Mouse (Mus musculus) left cerebral cortex, postnatal 36 days (tissue): ENCODE results near the gene Slc35c2. TPM values are rescaled to one million over a fixed set of nuclear protein-coding genes. Genes with fewer than 3 reads are reported as not detected.
A peak's percentile ranks its signal among the peaks of the same experiment; 100 is the strongest.

Experiments
- DNase-seq, 2 experiments: peaks; one replicate each; pipeline ENCODE4 v3.0.0; 2021 to 2022; ENCODE audit warnings: low spot score in 2 of 2, mixed read lengths in 1 of 2
- intact Hi-C: fragments of 180-260 bp; cut with DNase I; formaldehyde crosslinking; loops from one replicate; pipeline ENCODE4 v1.15.1; 2025
- total RNA-seq, 2 experiments: library from RNA; stranded (reverse); gene quantifications; 2 replicates each; pipeline ENCODE4 v1.2.3; 2021

The Slc35c2 gene
- total RNA-seq, 2 experiments from 2014 or later, result 52.9 to 56.8 TPM

GRCm38 (mm10) chr2:165250903-165251302 is 36.8 kb downstream of the Slc35c2 start:
- intact Hi-C loops, result no loop called here
- DNase-seq, result no peak

GRCm38 (mm10) chr2:165248967-165249366 is 38.7 kb downstream of the Slc35c2 start:
- DNase-seq, result no peak

GRCm38 (mm10) chr2:165246349-165246748 is 41.3 kb downstream of the Slc35c2 start:
- intact Hi-C loops, result no loop called here
- DNase-seq, result no peak

More at GRCm38 (mm10) chr2:165248967-165249366, 38.7 kb downstream of the Slc35c2 start:
- intact Hi-C loops, result no loop called here

- intact Hi-C loops, result no loop called here
- DNase-seq, result no peak
Measured at GRCm38 (mm10) chr2:165243122-165243720, 44.4 kb downstream of the Slc35c2 start.

GRCm38 (mm10) chr2:165242575-165242974 is 45.1 kb downstream of the Slc35c2 start:
- DNase-seq, result no peak
- intact Hi-C loops, result no loop called here

- DNase-seq, result no peak
- intact Hi-C loops, result no loop called here
Measured at GRCm38 (mm10) chr2:165241786-165242185, 45.9 kb downstream of the Slc35c2 start.

- DNase-seq, result no peak
Measured at GRCm38 (mm10) chr2:165240371-165240770, 47.3 kb downstream of the Slc35c2 start.

GRCm38 (mm10) chr2:165239533-165240144 is 48.0 kb downstream of the Slc35c2 start:
- no peak for DNase-seq
- intact Hi-C loops, result loop anchor here (5.0 kb wide), 1 partner anchor 33 kb away; no protein-coding TSS in a partner anchor

More at GRCm38 (mm10) chr2:165240371-165240770, 47.3 kb downstream of the Slc35c2 start:
- intact Hi-C loops, result no loop called here

- intact Hi-C loops, result loop anchor here (5.0 kb wide), 1 partner anchor 34 kb away; no protein-coding TSS in a partner anchor
- DNase-seq, result no peak
Measured at GRCm38 (mm10) chr2:165238416-165239145, 49.1 kb downstream of the Slc35c2 start.

GRCm38 (mm10) chr2:165234613-165235291 is 52.9 kb downstream of the Slc35c2 start, which contains the start of gene Cdh22:
Gene Cdh22, minus strand, starts transcription at chr2:165234853.
- peak; percentile 80 to 81 for DNase-seq
- intact Hi-C loops, result loop anchor here (1.0 to 5.0 kb wide), 3 partner anchors 38 to 158 kb away; no protein-coding TSS in a partner anchor

GRCm38 (mm10) chr2:165234291-165234612 is 53.4 kb downstream of the Slc35c2 start:
- DNase-seq, result no peak
- intact Hi-C loops, result loop anchor here (1.0 to 5.0 kb wide), 2 partner anchors 67 to 158 kb away; no protein-coding TSS in a partner anchor

- intact Hi-C loops, result loop anchor here (1.0 to 5.0 kb wide), 2 partner anchors 66 to 157 kb away; no protein-coding TSS in a partner anchor
Measured at GRCm38 (mm10) chr2:165233491-165234290, 54.0 kb downstream of the Slc35c2 start.

GRCm38 (mm10) chr2:165229050-165229449 is 58.6 kb downstream of the Slc35c2 start:
- no peak for DNase-seq
- intact Hi-C loops, result no loop called here

More at GRCm38 (mm10) chr2:165233491-165234290, 54.0 kb downstream of the Slc35c2 start:
- peak; percentile 48 to 58 for DNase-seq

Other genes starting within 250 kb of the Slc35c2 start
- 1 to 10 TPM; 1.0 to 1.6 TPM for gene Cd40, start 232.2 kb downstream of the Slc35c2 start, total RNA-seq
- not detected for gene 1700025C18Rik, start 197.1 kb downstream of the Slc35c2 start, total RNA-seq
- 10 to 100 TPM; 50.3 to 58.7 TPM for gene Cdh22, start 53.0 kb downstream of the Slc35c2 start, total RNA-seq
- 100 to 1,000 TPM; 160 to 161 TPM for gene Elmo2, start 38.6 kb upstream of the Slc35c2 start, total RNA-seq
- not detected for gene Zfp663, start 80.9 kb upstream of the Slc35c2 start, total RNA-seq
- 10 to 100 TPM; 13.2 to 15.4 TPM for gene Zfp334, start 100.4 kb upstream of the Slc35c2 start, total RNA-seq
- gene Ocstamp, start 112.5 kb upstream of the Slc35c2 start, total RNA-seq, result not detected
- gene Slc13a3, start 185.4 kb upstream of the Slc35c2 start, total RNA-seq, result 10 to 100 TPM; 14.1 to 17.0 TPM
- gene Trp53rka, start 205.5 kb upstream of the Slc35c2 start, total RNA-seq, result 10 to 100 TPM; 17.5 to 22.8 TPM
- under 1 TPM; 0.54 to 0.88 TPM for gene Slc2a10, start 215.9 kb upstream of the Slc35c2 start, total RNA-seq